In the genomic region with DNA sequence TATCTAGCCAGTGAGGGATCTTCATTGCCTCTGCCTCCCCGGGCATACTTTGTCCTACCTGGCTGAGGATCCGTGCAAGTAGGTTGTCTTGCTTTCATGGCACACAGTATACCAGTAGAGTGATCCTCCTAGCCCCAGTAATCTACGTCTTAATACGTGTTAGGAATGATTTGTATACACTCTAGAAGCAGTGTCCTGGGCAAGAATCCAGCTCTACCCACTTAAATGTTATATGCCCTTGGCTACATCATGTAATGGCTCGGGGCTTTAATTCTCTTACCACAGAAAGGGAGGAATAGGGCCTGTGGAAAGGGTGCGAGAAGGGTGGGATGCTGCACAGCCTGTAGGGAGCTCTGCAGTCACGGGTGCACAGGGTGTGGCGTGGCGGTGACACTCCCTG, we compare ENCODE assay signal across 20 mouse cellular contexts. TPM values are rescaled to one million over a fixed set of nuclear protein-coding genes. Genes with fewer than 3 reads are reported as not detected.
DNase-seq lines count a peak whose midpoint lies in the region; ATAC-seq and TF ChIP-seq lines count a peak whose summit lies in the region.
"Had no signal": no experiment of that assay in that cellular context is flagged by ENCODE, and none has a peak within 500 bp of the region (broad histone marks: within the 10 kb centered on the region; RNA-seq: fewer than 3 reads in every experiment).

No protein-coding gene starts in this region.

- no peak for ATAC-seq in liver, embryonic 15.5 days (ENCODE audit: insufficient read depth)
- ATAC-seq in liver, embryonic 11.5 days (replicated peaks; ENCODE audit: low FRiP score) = no peak
- ATAC-seq in lung, postnatal 0 days = peak; percentile 19
- ATAC-seq: CD4-positive, CD25-positive, alpha-beta regulatory T cell, adult 4 months; forebrain, embryonic 14.5 days had no signal

- peaks cover 67% of the 10 kb centered on the region for H3K4me1 ChIP-seq in liver, embryonic 15.5 days (replicated peaks)
- H3K4me1 ChIP-seq in liver, embryonic 11.5 days (replicated peaks; ENCODE audit: control insufficient read depth, insufficient read depth, low read length) = peaks cover 13% of the 10 kb centered on the region
- peaks cover 25% of the 10 kb centered on the region for H3K4me1 ChIP-seq in brown adipose tissue, adult 24 weeks (ENCODE audit: control insufficient read depth, insufficient read depth, insufficient read length, low read length)
- peaks cover 21% of the 10 kb centered on the region for H3K4me1 ChIP-seq in lung, postnatal 0 days (ENCODE audit: insufficient read depth, low read depth, low read length)
- H3K4me1 ChIP-seq in small intestine, adult 2 months (ENCODE audit: control insufficient read depth, insufficient read depth, insufficient read length, low read length) = peaks cover 33% of the 10 kb centered on the region

- H3K4me2 ChIP-seq in liver, embryonic 15.5 days = peak overlapping the region; percentile 16
- no peak overlapping the region for H3K4me2 ChIP-seq in liver, embryonic 11.5 days
- H3K4me2 ChIP-seq in lung, postnatal 0 days (replicated peaks; ENCODE audit: low read depth, low read length) = peak overlapping the region; percentile 22; the same call in 1 of the 2 replicates
- H3K4me2 ChIP-seq: embryonic facial prominence, embryonic 12.5 days; hindbrain, embryonic 14.5 days; midbrain, embryonic 12.5 days; neural tube, embryonic 12.5 days had no signal

- no peaks in the 10 kb centered on the region for H3K27me3 ChIP-seq in liver, embryonic 15.5 days
- H3K27me3 ChIP-seq in liver, embryonic 11.5 days (replicated peaks; ENCODE audit: control insufficient read depth, insufficient read depth, low read length) = no peaks in the 10 kb centered on the region
- no peaks in the 10 kb centered on the region for H3K27me3 ChIP-seq in lung, postnatal 0 days (replicated peaks; ENCODE audit: insufficient read depth, low read length)
- H3K27me3 ChIP-seq in small intestine, adult 2 months (ENCODE audit: control insufficient read depth, insufficient read depth, low read length) = no peaks in the 10 kb centered on the region
- H3K27me3 ChIP-seq: embryonic facial prominence, embryonic 12.5 days; lung, embryonic 15.5 days; midbrain, embryonic 12.5 days; neural tube, embryonic 12.5 days had no signal

- no peaks in the 10 kb centered on the region for H3K36me3 ChIP-seq in liver, embryonic 15.5 days (replicated peaks)
- no peaks in the 10 kb centered on the region for H3K36me3 ChIP-seq in liver, embryonic 11.5 days (ENCODE audit: control insufficient read depth, insufficient read depth, low read length)
- no peaks in the 10 kb centered on the region; the same call in 1 of the 2 replicates for H3K36me3 ChIP-seq in lung, postnatal 0 days (ENCODE audit: insufficient read depth, low read length)
- H3K36me3 ChIP-seq in small intestine, adult 2 months (ENCODE audit: control insufficient read depth, insufficient read depth, low read length) = peaks cover 11% of the 10 kb centered on the region
- H3K36me3 ChIP-seq: embryonic facial prominence, embryonic 12.5 days; neural tube, embryonic 12.5 days had no signal

- no peak for TF ChIP-seq POLR2A in small intestine, adult 2 months (IDR thresholded peaks at IDR 0.05; ENCODE audit: low read depth, low read length)

- peak; percentile 75 for TF ChIP-seq EP300 in lung, postnatal 0 days (IDR thresholded peaks at IDR 0.05)

- DNase-seq in liver, embryonic 11.5 days (ENCODE audit: low spot score) = no peak
- DNase-seq in lung, postnatal 0 days (ENCODE audit: low spot score) = peak; percentile 68
- no peak for DNase-seq in frontal cortex, postnatal 10 days (ENCODE audit: low spot score in 2 of 2)
- no peak for DNase-seq in embryo, embryonic 10.5 days (ENCODE audit: low spot score)
- DNase-seq: adrenal gland, postnatal 36 days; cerebellum, adult 2 months; heart, adult 11 months; heart, postnatal 36 days; kidney, adult 11 months; thymus, postnatal 4 days had no signal

- WGBS in liver, embryonic 15.5 days (ENCODE audit: insufficient replicate concordance) = 73% methylated on average over 9 of the region's 9 CpGs
- 87% methylated on average over 9 of the region's 9 CpGs for WGBS in liver, embryonic 11.5 days
- WGBS in lung, postnatal 0 days = 66% methylated on average over 9 of the region's 9 CpGs
- 34% methylated on average over 9 of the region's 9 CpGs for WGBS in small intestine, adult 2 months

- no peak for TF ChIP-seq CTCF in lung, postnatal 0 days (IDR thresholded peaks at IDR 0.05)
- TF ChIP-seq CTCF in small intestine, adult 2 months (IDR thresholded peaks at IDR 0.05; ENCODE audit: extremely low read depth, insufficient read length, insufficient replicate concordance, low read depth, low read length) = no peak

- H3K9ac ChIP-seq in liver, embryonic 15.5 days = no peak overlapping the region
- no peak overlapping the region for H3K9ac ChIP-seq in liver, embryonic 11.5 days (ENCODE audit: low read depth, low read length)
- H3K9ac ChIP-seq in lung, postnatal 0 days (replicated peaks; ENCODE audit: low read depth) = peak overlapping the region; percentile 12; the same call in 1 of the 2 replicates
- H3K9ac ChIP-seq: embryonic facial prominence, embryonic 12.5 days; hindbrain, embryonic 14.5 days; midbrain, embryonic 12.5 days; neural tube, embryonic 12.5 days had no signal

- H3K27ac ChIP-seq in liver, embryonic 15.5 days (replicated peaks) = no peak overlapping the region
- H3K27ac ChIP-seq in liver, embryonic 11.5 days (ENCODE audit: low read depth, low read length) = no peak overlapping the region
- H3K27ac ChIP-seq in brown adipose tissue, adult 24 weeks (replicated peaks; ENCODE audit: low read depth, low read length) = 0 out of 2 replicates have a peak overlapping the region, but pooled peaks have one; percentile 11
- H3K27ac ChIP-seq in lung, postnatal 0 days (ENCODE audit: low read length) = peak overlapping the region; percentile 92
- peak overlapping the region; percentile 66 for H3K27ac ChIP-seq in small intestine, adult 2 months (ENCODE audit: insufficient read depth, low read depth, low read length)
- H3K27ac ChIP-seq: embryonic facial prominence, embryonic 12.5 days; hindbrain, embryonic 14.5 days; lung, embryonic 15.5 days; midbrain, embryonic 12.5 days; neural tube, embryonic 12.5 days had no signal

- H3K9me3 ChIP-seq in liver, embryonic 15.5 days (replicated peaks) = no peaks in the 10 kb centered on the region
- no peaks in the 10 kb centered on the region for H3K9me3 ChIP-seq in liver, embryonic 11.5 days (ENCODE audit: control insufficient read depth, low read length)
- no peaks in the 10 kb centered on the region for H3K9me3 ChIP-seq in lung, postnatal 0 days (ENCODE audit: low read length)
- H3K9me3 ChIP-seq: embryonic facial prominence, embryonic 12.5 days; lung, embryonic 15.5 days; midbrain, embryonic 12.5 days; neural tube, embryonic 12.5 days had no signal

- H3K4me3 ChIP-seq in liver, embryonic 15.5 days (replicated peaks) = no peak overlapping the region
- H3K4me3 ChIP-seq in liver, embryonic 11.5 days (ENCODE audit: low read depth, low read length) = no peak overlapping the region
- H3K4me3 ChIP-seq in brown adipose tissue, adult 24 weeks (ENCODE audit: insufficient read depth, low read depth, low read length) = no peak overlapping the region
- H3K4me3 ChIP-seq in lung, postnatal 0 days (ENCODE audit: low read depth, low read length) = no peak overlapping the region
- H3K4me3 ChIP-seq in small intestine, adult 2 months (ENCODE audit: low read depth, low read length) = peak overlapping the region; percentile 22
- H3K4me3 ChIP-seq: embryonic facial prominence, embryonic 12.5 days; lung, embryonic 15.5 days; midbrain, embryonic 12.5 days; neural tube, embryonic 12.5 days had no signal

RNA-seq across cellular contexts. Expression of a gene that starts 7.3 kb away (rescaled TPM):
- 41.2 and 46.9 TPM in 2 replicates for polyA plus RNA-seq in liver, embryonic 15.5 days (2015; fragmentation: Nextera tagmentation; extraction: Ambion mirVana)
- 56.8 and 58.1 TPM in 2 replicates for polyA plus RNA-seq in liver, embryonic 11.5 days (2014; fragmentation: Nextera tagmentation; extraction: Ambion mirVana)
- polyA plus RNA-seq in brown adipose tissue, adult 24 weeks (2012; ENCODE audit: insufficient read depth, insufficient read length, missing spikeins) = 67.7 and 71.2 TPM in 2 replicates
- polyA plus RNA-seq in lung, postnatal 0 days (2015; fragmentation: Nextera tagmentation; extraction: Ambion mirVana) = 82.0 and 84.6 TPM in 2 replicates
- polyA plus RNA-seq in small intestine, adult 2 months (2012; rRNA removed) = 71.6 and 171 TPM in 2 replicates

RNA-seq across cellular contexts. Expression of a gene that starts 29.5 kb away (rescaled TPM):
- polyA plus RNA-seq in liver, embryonic 15.5 days (2015; fragmentation: Nextera tagmentation; extraction: Ambion mirVana) = not detected in 2 replicates
- polyA plus RNA-seq in liver, embryonic 11.5 days (2014; fragmentation: Nextera tagmentation; extraction: Ambion mirVana) = 0.12 and 0.30 TPM in 2 replicates
- polyA plus RNA-seq in brown adipose tissue, adult 24 weeks (2012; ENCODE audit: insufficient read depth, insufficient read length, missing spikeins) = not detected in 2 replicates
- 0.08 and 0.18 TPM in 2 replicates for polyA plus RNA-seq in lung, postnatal 0 days (2015; fragmentation: Nextera tagmentation; extraction: Ambion mirVana)
- polyA plus RNA-seq in small intestine, adult 2 months (2012; rRNA removed) = 3.3 and 3.8 TPM in 2 replicates
- polyA plus RNA-seq: CD4-positive, CD25-positive, alpha-beta regulatory T cell, adult 4 months had no signal

Comparison
In these comparisons a context has a peak if more than half of its experiments do, and no peak if none do; other contexts are left out.
1. H3K27ac ChIP-seq: peak in brown adipose tissue, adult 24 weeks (single experiment), lung, postnatal 0 days (single experiment) and small intestine, adult 2 months (single experiment); none in liver, embryonic 15.5 days (single experiment) and liver, embryonic 11.5 days (single experiment).